Mouse (Mus musculus): ENCODE measurements around the gene Asb2.

The Asb2 gene

DNA sequence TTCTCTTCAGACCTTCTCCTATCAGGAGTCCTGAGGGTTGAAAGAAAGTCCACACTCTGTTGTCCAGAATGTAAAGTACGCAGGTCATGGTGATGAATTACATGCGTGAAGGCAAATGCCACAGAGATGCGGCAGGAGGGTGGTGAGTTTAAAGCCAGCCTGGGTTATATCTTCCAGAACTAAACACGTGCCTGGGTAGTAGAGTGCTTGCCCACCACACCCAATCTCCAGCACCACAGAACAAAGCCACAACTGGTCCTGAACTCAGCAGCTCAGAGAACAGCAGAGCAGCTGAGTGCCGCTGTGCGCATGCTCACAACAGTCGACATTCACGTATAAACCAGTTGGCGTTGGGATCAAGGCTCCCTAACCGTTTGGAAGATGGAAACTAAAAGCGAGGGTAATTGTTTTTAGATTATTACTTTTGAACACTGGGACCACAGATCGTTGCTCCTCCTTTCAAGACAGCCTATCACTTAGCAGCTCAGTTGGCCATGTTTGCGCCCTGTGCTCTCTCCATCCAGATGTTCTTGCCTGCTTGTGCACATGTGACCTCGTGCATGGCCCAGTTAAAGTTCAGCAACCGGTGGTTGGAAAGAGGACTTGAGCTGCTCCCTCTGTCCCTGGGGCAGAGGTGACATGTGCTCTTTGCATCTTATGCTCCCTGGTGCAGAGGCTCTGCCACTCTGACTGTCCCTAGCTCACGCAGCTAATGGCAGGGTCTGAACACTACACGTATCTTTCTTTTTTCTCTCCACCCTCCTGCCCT is 5.9 kb upstream of the Asb2 start:
- DNase-seq (ENCODE audit: low spot score in 2 of 2), result no peak

- no peak for DNase-seq (ENCODE audit: low spot score in 2 of 2)
These were observed 5.0 kb upstream of the Asb2 start for GRCm38 (mm10) chr12:103360812-103361211.

- DNase-seq (ENCODE audit: low spot score in 2 of 2), result no peak
These were observed 3.4 kb upstream of the Asb2 start for GRCm38 (mm10) chr12:103358951-103359801.

DNA sequence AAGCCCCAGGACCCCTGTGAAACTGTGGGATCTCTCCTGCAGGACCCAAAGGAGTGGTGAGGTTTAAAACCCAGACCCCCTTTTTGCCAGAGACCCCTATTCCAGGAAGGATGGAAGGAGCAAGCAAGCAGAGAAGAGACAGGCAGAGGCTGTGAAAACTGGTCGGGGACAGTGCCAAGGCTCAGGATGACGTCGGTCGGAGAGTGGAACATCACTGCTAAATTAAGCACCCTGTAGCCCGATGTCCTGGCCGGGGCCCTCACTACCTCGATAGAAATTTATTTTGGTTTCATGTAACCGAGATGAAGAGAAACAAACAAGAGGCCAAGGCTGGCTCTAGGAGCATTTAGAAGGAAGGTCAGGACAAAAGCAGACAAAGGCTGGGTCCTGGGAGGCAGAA is 2.4 kb upstream of the Asb2 start:
- no peak for DNase-seq (ENCODE audit: low spot score in 2 of 2)

DNA sequence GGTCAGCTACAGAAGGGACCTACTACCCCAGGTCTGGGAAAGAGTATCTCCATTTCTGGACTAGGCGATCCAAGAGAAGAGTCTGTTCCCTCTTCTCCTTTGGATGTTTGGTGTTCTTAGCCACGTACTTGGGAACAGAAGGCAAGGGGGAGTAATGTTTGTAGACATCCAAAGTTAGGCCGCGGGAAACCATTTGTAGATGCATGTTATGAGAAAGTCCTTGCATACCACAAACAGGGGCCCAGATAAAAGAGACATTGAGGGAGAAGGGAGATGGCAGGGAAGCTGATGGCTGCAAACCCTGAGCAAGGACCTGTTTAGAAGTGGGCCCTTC is 581 bp upstream of the Asb2 start:
- no peak for DNase-seq (ENCODE audit: low spot score in 2 of 2)

DNA sequence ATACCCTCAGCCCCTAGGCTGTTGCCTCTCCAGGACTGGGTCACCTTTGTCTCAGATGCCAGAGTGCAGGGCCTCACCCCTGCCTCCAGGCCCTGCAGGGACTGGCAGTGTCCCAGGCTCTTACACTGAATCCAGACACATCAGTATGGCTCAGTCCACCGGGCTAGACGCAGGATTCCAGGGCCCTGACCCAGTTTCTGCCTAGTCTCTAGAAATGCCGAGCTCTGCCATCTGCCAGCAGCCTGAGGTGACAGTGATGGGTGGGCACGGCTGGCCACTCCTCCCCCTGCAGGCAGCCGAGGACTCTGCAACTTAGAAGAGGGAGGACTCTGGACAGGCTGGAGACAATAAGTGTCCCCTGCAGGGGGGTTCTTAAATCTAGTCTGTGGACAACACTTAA is 2.3 kb downstream of the Asb2 start:
- peak; percentile 36 to 45 for DNase-seq (ENCODE audit: low spot score in 2 of 2)

DNA sequence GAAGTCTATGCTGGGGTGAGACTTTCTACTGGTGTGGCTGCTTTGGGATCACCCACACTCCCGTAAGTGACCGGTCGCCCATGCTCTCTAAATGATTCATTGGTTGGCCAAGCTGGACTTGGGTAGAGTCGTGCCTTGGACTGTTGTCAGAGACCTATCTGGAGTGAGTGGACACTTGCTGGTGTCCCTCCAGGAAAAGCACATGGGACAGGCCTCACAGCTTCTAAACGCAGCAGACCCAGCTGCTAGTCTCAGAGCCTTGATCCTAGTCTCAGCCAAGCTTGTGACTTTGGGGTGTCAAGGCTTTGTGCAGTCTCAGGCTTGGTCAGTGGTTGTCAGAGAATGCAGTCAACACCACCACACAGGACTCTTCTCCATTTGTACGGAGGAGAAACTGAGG is 3.1 kb downstream of the Asb2 start:
- DNase-seq (ENCODE audit: low spot score in 2 of 2), result no peak

GRCm38 (mm10) chr12:103348506-103348905 is 7.3 kb downstream of the Asb2 start:
- DNase-seq (ENCODE audit: low spot score in 2 of 2), result peak; percentile 86

- no peak for DNase-seq (ENCODE audit: low spot score in 2 of 2)
These were observed 8.4 kb downstream of the Asb2 start for GRCm38 (mm10) chr12:103347406-103347805.

DNA sequence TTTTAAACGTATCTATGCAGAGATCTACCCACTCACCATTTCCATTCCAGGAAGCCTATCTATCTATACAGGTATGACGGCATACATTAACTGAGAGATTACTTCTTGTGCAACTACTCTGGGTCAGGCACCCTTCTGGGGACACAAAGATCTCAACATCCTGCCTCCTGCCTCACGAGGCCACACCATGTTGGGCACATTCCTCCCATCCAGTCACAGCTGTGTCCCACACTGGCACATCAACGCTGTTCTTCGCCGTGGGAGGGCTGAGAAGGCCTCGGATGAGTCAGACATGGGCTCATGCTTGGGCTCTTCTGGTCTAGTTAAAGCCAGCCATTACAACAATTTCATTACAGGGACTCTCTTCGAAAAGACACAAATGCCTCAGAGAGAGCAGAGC is 8.9 kb downstream of the Asb2 start:
- peak; percentile 48 to 59 for DNase-seq (ENCODE audit: low spot score in 2 of 2)

- no peak for DNase-seq (ENCODE audit: low spot score in 2 of 2)
These were observed 10.9 kb downstream of the Asb2 start for GRCm38 (mm10) chr12:103344934-103345333.

- no peak for DNase-seq (ENCODE audit: low spot score in 2 of 2)
These were observed 12.3 kb downstream of the Asb2 start for GRCm38 (mm10) chr12:103343456-103343855.

DNA sequence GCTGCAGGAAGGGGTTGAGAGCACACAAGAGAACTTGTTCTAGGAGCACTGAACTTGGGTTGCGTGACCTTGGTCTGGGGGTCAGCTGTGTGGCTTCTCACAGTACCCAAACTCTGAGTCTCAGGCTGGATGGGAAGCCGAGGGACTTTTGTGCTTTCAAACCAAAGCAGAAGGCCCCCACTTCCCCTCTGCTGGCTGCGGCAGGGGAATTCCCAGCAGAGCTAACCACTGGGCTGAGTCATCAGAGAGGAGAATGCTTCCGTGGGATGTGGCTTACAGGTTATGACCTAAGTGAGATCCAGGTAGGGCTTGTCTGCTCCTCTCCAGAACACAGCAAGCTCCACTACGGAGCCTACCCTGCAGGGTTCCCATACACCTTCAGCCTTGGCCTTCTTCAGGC is 14.6 kb downstream of the Asb2 start:
- no peak for DNase-seq (ENCODE audit: low spot score in 2 of 2)

GRCm38 (mm10) chr12:103338162-103338798 is 17.5 kb downstream of the Asb2 start:
- DNase-seq (ENCODE audit: low spot score in 2 of 2), result no peak

- DNase-seq (ENCODE audit: low spot score in 2 of 2), result no peak
These were observed 19.0 kb downstream of the Asb2 start for GRCm38 (mm10) chr12:103336766-103337165.

DNA sequence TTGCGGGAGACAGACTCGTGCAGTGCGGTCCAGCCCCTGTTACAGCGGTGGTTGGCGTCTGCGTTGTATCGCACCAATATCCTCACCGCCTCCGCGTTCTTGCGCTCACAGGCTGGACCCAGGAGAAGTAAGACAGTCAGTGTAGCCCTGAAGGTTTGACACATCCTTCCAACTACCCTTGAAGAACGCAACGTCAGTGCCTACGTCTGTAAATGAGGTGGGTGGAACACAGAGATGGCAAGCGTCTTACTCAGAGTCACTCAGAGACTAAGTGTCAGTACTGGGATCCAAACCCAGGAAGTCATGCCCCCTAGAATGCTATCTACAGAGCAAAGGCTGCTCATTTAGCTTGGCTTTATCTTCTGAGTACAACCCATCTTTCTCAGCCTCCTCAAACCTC is 22.4 kb downstream of the Asb2 start:
- no peak for DNase-seq (ENCODE audit: low spot score in 2 of 2)

GRCm38 (mm10) chr12:103332879-103333278 is 22.9 kb downstream of the Asb2 start:
- no peak for DNase-seq (ENCODE audit: low spot score in 2 of 2)

- no peak for DNase-seq (ENCODE audit: low spot score in 2 of 2)
These were observed 24.3 kb downstream of the Asb2 start for GRCm38 (mm10) chr12:103331491-103331890.

DNA sequence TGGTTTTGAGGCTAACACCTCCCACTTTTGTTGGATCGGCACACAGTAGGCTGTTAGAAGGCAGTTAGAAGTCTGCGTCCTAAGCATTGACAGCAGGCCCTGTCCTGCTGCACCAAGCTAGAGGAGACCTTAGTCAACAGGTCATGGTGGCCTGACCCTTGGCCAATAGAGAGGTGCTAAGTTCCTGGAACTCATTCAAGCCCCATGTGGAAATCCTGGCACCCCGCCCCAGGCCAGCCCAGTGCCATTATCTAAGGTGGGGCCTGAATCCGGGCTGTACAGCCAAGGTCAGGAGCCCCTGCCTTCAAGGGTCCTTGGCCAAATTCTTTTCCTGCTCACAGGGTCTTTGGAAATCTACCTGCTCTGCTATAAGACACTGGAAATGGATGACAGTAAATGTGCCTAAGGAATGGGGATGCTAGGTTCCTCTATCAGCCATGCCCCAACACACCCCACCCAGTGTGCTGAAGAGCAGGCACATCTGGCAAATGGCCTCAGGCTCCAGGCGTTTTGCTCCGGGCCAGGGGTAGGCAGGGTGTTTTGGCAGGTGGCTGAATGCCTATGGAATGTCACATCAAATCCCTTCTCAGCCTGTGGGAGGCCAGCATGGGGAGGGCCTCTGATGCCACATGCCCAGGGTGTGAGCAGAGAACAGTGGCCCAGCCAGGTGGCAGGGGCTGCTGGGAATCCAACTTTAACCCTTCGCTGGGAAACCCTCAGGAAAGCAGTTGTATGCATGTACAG is 27.2 kb downstream of the Asb2 start:
- no peak for DNase-seq (ENCODE audit: low spot score in 2 of 2)

DNA sequence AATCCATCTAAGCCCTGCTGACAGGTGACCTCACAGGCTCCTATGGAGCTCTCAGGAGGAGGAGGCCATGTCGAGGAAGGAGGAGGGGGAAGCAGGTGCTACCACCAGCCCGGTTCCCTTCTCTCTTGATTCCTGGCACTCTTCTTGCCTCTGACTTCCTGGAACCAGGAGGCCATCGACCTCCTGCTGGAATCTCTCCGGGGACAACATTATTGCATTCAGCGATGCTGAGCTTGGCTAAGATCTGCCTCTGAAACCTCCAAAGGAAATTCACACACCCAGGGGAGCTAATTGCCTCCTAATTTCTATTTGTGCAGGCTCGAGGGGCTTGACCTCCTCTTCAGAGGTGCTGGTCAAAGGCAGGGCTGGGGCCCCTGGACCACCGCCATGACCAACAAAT is 28.7 kb downstream of the Asb2 start:
- DNase-seq (ENCODE audit: low spot score in 2 of 2), result no peak

DNA sequence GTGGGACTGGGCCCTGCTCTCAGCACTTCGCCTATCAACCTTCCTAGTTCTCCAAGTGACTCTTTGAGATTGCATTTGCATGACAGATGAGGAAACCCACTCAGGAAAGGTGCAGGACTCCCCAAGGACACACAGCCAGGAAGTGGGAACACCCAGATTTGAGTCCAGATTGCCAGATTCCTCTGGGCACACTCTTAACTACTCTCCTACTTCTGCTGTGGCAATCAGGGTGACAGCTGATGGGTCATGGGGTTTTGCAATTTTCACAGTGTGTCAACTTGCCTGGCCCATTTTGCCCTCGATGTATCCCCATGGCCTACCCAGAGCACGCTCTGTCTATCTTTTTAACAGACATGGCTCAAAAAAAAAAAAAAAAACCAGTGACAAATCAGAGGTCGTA is 29.2 kb downstream of the Asb2 start:
- DNase-seq (ENCODE audit: low spot score in 2 of 2), result no peak

Measured in frontal cortex, postnatal 36 days (tissue).